Mouse (Mus musculus) 3134 (cell line): ENCODE results near the gene Gm6309.
"Not testable (repeated sequence)": the region's sequence is repeated elsewhere in the genome, so short reads cannot be mapped to it uniquely, and the experiment has no call there.

ENCODE experiments used
- DNase-seq: peaks from one replicate; pipeline ENCODE4 v3.0.0-alpha.2; 2011; ENCODE audit warnings: low spot score; ENCODE audit not compliant: insufficient read length; ENCODE audit errors: extremely low read depth

The Gm6309 gene

GRCm38 (mm10) chr5:146170621-146171020, at the start of gene Gm6309:
TSS of gene Gm6309 (minus strand) at chr5:146170721.
- DNase-seq = not testable (repeated sequence)

DNA sequence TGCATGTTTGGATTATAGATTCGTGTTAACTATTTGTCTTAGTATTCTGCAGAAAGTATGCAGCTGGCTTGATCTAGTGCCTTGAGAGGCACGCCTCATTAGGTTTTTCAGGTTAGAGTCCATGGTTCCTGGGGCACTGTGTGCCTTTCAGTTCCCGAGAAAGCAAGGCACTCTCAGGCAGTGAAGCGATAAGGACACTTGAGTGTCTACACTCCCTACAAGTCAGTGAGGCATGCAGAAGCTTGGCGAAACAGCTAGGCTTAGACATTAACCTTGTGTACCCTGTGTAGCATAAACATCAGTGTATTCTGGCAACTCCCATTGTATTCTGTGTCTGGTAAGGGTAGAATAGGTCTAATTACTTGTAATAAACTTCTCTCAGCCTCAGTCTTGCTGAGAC, 35.0 kb upstream of the Gm6309 start:
- DNase-seq = no peak

DNA sequence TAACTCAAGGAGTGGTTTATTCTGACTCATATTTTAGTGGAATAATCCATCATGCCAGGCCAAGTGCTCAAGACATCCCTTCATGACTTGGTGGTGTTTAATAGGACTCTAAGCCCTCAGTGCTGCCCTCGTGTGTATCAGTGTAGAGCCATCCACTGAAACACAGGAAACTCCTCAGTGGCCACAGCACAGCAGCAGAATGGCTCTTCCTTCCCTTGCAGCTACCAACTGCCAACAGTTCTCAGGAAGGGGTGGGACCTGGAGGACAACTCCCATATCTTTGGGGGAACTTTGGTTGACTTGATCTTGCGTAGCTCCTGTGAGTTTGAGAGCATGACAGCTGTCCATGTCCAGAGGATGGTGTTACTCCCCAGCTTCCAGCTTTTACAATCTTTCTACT, 33.4 kb upstream of the Gm6309 start:
- peak; percentile 31 for DNase-seq

- DNase-seq = no peak
These were observed 30.1 kb upstream of the Gm6309 start for GRCm38 (mm10) chr5:146200580-146200979.

- DNase-seq = no peak
These were observed 29.0 kb upstream of the Gm6309 start for GRCm38 (mm10) chr5:146199540-146199939.

- no peak for DNase-seq
These were observed 28.6 kb upstream of the Gm6309 start for GRCm38 (mm10) chr5:146199073-146199472.

DNA sequence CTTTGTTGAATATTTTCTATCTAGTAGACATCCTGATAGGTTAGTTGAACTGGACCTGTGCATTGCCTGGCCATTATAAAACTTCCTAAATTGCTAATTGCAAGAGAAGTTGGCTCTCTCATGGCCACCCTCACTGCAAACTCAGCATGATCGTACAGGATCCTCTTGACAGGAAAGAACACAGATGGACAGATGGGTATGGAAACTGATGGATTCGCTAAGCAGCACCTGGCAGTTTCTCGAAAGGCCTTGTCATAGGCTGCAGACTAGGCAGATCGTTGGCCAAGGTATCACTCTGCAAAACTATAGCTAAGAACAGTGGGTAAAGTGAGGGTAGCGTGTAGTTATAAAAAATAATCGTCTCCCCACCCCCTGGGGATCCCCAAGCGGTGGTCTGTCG, 22.8 kb upstream of the Gm6309 start:
- DNase-seq = no peak

DNA sequence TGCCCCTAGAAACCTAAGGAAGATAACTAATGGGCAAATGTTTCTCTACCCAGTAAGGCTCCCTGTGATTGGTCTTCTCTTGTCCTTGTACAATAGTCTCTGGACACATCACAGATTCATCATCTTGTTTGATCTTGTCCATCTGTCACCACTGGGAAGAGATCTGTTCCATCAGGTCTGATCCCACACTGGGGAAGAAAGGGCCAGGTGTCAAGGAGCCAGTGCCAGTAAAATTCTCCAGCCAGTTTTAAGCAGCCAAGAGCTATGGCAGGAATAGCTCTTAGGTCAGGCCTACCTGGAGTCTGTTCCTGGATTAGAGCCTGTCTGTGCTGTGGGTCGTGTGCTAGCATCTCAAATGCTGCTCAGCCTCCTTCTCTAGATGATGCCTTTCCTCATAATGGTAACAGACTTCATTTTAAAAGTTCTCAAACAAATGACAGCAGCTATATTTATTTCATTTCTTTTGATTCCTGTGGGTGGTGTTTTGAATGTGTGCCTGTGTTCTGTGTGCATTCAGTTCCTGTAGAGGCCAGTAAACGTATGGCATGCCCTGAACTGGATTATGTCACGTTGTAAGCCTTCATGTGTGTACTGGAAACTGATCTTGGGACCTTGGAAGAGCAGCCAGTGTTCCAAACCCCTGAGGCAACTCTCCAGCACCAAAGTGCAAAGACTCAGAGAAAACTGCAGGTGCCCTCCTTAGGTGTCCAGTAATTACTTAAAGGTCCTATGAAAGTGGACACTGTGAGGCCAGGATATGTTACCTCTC, 20.2 kb upstream of the Gm6309 start:
- DNase-seq = no peak

DNA sequence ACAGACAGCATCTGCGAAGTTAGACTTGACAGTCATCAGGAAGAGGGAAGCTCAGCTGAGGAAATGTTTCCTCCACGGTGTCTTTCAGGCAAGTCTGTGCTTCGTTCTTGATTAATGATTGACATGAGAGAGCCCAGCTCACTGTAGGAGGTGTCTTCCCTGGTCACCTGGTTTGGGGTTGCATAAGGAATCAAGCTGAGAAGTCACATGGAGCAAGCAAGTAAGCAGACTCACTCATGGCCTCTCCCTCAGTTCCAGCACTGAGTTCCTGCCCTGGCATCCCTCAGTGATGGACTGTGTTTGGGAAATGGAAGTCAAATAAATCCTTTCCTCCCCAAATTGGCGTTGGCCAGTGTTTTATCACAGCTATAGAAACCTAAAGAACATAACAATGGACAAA, 19.6 kb upstream of the Gm6309 start:
- DNase-seq = no peak

GRCm38 (mm10) chr5:146188712-146189111, 18.2 kb upstream of the Gm6309 start:
- no peak for DNase-seq

DNA sequence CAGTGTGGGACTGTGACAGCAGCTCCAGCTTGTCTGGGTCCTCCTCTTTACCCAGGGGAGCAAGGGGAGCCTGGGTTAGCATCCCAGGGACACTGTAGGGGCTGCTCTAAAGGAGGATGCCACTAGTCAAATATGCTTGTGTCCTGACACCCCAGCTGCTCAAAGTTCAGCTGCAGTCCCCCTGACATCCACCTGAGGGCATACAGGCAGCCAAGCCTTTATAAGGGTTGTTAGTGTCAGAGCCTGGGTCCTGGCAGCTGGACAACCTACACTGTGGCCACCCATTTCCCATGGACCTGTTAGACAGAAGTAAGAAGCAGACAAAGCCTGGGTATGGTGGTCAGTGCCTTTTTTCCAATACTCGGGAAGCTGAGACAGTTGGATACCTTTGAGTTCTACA, 17.6 kb upstream of the Gm6309 start:
- DNase-seq = no peak

GRCm38 (mm10) chr5:146187441-146187840, 16.9 kb upstream of the Gm6309 start:
- not testable (repeated sequence) for DNase-seq

- not testable (repeated sequence) for DNase-seq
These were observed 14.7 kb upstream of the Gm6309 start, which contains the start of gene 1700001J03Rik for GRCm38 (mm10) chr5:146185204-146185603. TSS of gene 1700001J03Rik (minus strand) at chr5:146185304.

GRCm38 (mm10) chr5:146172744-146173143, 2.2 kb upstream of the Gm6309 start:
- DNase-seq = not testable (repeated sequence)

DNA sequence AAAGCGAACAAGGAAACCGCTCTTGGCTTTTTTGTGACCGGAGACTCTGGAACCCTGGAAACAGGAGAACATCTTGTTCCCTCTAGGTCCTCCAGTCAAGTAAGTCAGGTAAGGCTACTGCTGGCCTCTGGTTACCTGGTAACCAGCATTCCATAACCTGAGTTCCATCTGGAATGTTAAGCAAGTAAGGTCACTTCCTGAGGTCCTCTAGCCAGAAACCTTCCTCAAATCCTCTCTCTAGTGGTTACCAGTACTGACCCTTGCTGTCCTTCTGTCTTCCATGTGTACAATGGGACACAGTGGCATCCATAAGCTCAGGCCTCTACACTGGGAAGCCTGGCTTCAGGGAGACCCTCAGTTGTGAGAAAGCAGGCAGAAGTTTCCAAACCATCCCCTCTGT, 10.1 kb downstream of the Gm6309 start, which contains the start of gene Gm5565:
Gene Gm5565 (minus strand): TSS at position 101 of the 400 bp plus-strand sequence.
- not testable (repeated sequence) for DNase-seq

GRCm38 (mm10) chr5:146158326-146158725, 12.2 kb downstream of the Gm6309 start:
- not testable (repeated sequence) for DNase-seq

- DNase-seq = no peak
These were observed 20.1 kb downstream of the Gm6309 start for GRCm38 (mm10) chr5:146150454-146150853.

DNA sequence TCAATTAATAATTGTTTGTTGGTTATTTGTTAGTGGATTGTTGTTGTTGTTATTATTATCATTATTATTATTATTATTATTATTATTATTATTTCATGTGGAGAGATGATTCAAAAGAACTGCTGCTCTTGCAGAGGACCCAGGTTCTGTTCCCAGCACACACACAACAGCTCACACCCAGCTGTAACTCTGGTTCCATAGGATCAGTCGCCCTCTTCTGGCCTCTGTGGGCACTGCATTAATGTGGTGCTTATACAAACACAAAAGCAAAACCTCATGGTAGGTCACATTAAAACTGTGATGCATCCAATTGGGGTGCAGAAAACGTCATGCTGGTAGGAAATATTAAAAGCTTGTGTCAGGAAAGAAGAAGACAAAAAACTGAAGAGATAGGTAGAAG, 22.6 kb downstream of the Gm6309 start:
- DNase-seq = no peak
